Comparison of ENCODE assay signal across 10 mouse cellular contexts in genomic region chr10:83073119-83073518, GRCm38 (mm10).
A peak's percentile ranks its signal among the peaks of the same experiment; 100 is the strongest.
DNase-seq lines count a peak whose midpoint lies in the region; ATAC-seq and TF ChIP-seq lines count a peak whose summit lies in the region.
"Had no signal": no experiment of that assay in that cellular context is flagged by ENCODE, and none has a peak within 500 bp of the region (broad histone marks: within the 10 kb centered on the region; RNA-seq: fewer than 3 reads in every experiment).

No protein-coding gene starts in this region.

- no peaks in the 10 kb centered on the region for H3K36me3 ChIP-seq in kidney, embryonic 14.5 days (ENCODE audit: control insufficient read depth, insufficient read depth, low read length)
- no peaks in the 10 kb centered on the region for H3K36me3 ChIP-seq in kidney, adult 2 months (ENCODE audit: control insufficient read depth, insufficient read depth, low read length)
- no peaks in the 10 kb centered on the region for H3K36me3 ChIP-seq in ES-E14 (ENCODE audit: control insufficient read depth, insufficient read depth, low read length, poor library complexity, severe bottlenecking)

- H3K4me2 ChIP-seq in kidney, embryonic 14.5 days (replicated peaks; ENCODE audit: low read depth, low read length): no peak overlapping the region

- no peak for TF ChIP-seq POLR2A in kidney, adult 2 months (IDR thresholded peaks at IDR 0.05; ENCODE audit: low read depth, low read length)

- peaks cover 27% of the 10 kb centered on the region for H3K4me1 ChIP-seq in kidney, embryonic 14.5 days (ENCODE audit: control insufficient read depth, insufficient read depth, low read length)
- peaks cover 12% of the 10 kb centered on the region; the same call in 1 of the 2 replicates for H3K4me1 ChIP-seq in kidney, adult 2 months (ENCODE audit: control insufficient read depth, insufficient read depth, low read length)
- H3K4me1 ChIP-seq in ES-E14 (ENCODE audit: control insufficient read depth in 2 of 2, insufficient read depth in 2 of 2, low read length in 2 of 2, poor library complexity in 1 of 2): no peaks in the 10 kb centered on the region; a peak in 1 of 4 replicates

- no peaks in the 10 kb centered on the region for H3K27me3 ChIP-seq in kidney, embryonic 14.5 days (ENCODE audit: control insufficient read depth, insufficient read depth, low read length)
- H3K27me3 ChIP-seq in kidney, adult 2 months (replicated peaks; ENCODE audit: control insufficient read depth, insufficient read depth, low read length): no peaks in the 10 kb centered on the region
- H3K27me3 ChIP-seq: CH12.LX had no signal

- no peak overlapping the region for H3K4me3 ChIP-seq in kidney, embryonic 14.5 days (ENCODE audit: low read length)
- no peak overlapping the region for H3K4me3 ChIP-seq in kidney, adult 2 months (ENCODE audit: insufficient read depth, low read depth, low read length)
- no peak overlapping the region for H3K4me3 ChIP-seq in ES-E14 (ENCODE audit: insufficient read depth in 1 of 2, low read depth in 1 of 2, low read length in 2 of 2, poor library complexity in 1 of 2, severe bottlenecking in 1 of 2)

- no peak for DNase-seq in kidney, adult 2 months
- DNase-seq in ES-E14 (ENCODE audit: low read depth, low spot score): peak; percentile 21
- peak; percentile 14 to 33 for DNase-seq in lung, postnatal 4 days
- no peak for DNase-seq in layer of hippocampus, adult 9-11 months
- no peak for DNase-seq in cerebellum, adult 9-10 months
- no peak for DNase-seq in neural tube, embryonic 10.5 days (ENCODE audit: extremely low spot score, low spot score)
- DNase-seq: kidney, adult 9 months had no signal

- 44% methylated on average over 7 of the region's 7 CpGs for WGBS in kidney, embryonic 14.5 days
- 50% methylated on average over 7 of the region's 7 CpGs for WGBS in kidney, adult 2 months

- no peak overlapping the region for H3K27ac ChIP-seq in kidney, embryonic 14.5 days (ENCODE audit: low read depth, low read length)
- no peak overlapping the region for H3K27ac ChIP-seq in kidney, adult 2 months (ENCODE audit: insufficient read depth, low read depth, low read length)
- no peak overlapping the region for H3K27ac ChIP-seq in ES-E14 (ENCODE audit: insufficient read depth, low read depth, low read length, poor library complexity, severe bottlenecking)

- ATAC-seq in kidney, embryonic 14.5 days (ENCODE audit: low FRiP score, low TSS enrichment): peak; percentile 79
- 0 out of 2 replicates have a peak, but pooled peaks have one; percentile 23 for ATAC-seq in erythroblast, adult 5-6 weeks (replicated peaks; ENCODE audit: low FRiP score, poor library complexity, severe bottlenecking)

- in situ Hi-C loops in ES-E14 (cut with MboI; ENCODE audit: low sequenced_read_pairs in 2 of 2, unreplicated experiment in 2 of 2): no loop called here

- no peaks in the 10 kb centered on the region for H3K9me3 ChIP-seq in kidney, embryonic 14.5 days (ENCODE audit: control insufficient read depth, low read length)
- no peaks in the 10 kb centered on the region for H3K9me3 ChIP-seq in ES-E14 (ENCODE audit: control insufficient read depth, insufficient read depth, low read depth, low read length)

- H3K9ac ChIP-seq in kidney, embryonic 14.5 days (ENCODE audit: low read depth, low read length): no peak overlapping the region
- H3K9ac ChIP-seq in ES-E14 (ENCODE audit: insufficient read depth, low read depth, low read length, poor library complexity, severe bottlenecking): no peak overlapping the region

- TF ChIP-seq CTCF in kidney, adult 2 months (conservative IDR thresholded peaks at IDR 0.05; ENCODE audit: insufficient read depth, insufficient read length, low read depth, low read length): no peak

TF ChIP-seq in ES-E14, 5 proteins besides CTCF, POLR2A, EP300 and RAD21:
- TF ChIP-seq ZNF384 (IDR thresholded peaks at IDR 0.05; ENCODE audit: low read depth, low read length) (no peak), HCFC1 (IDR thresholded peaks at IDR 0.05; ENCODE audit: borderline replicate concordance, insufficient read depth, low read length) (no peak), MAFK (IDR thresholded peaks at IDR 0.05; ENCODE audit: insufficient read depth, low read depth, low read length) (no peak), ZC3H11A (IDR thresholded peaks at IDR 0.05; ENCODE audit: borderline replicate concordance, low read depth, low read length) (no peak), CHD2 (IDR thresholded peaks at IDR 0.05; ENCODE audit: low read depth, low read length) (no peak)

Comparison
In these comparisons a context has a peak if more than half of its experiments do, and no peak if none do; other contexts are left out.
1. DNase-seq: peak in ES-E14 (single experiment) and lung, postnatal 4 days (2 of 2); none in kidney, adult 2 months (single experiment), layer of hippocampus, adult 9-11 months (single experiment), cerebellum, adult 9-10 months (single experiment) and neural tube, embryonic 10.5 days (single experiment).